Mouse (Mus musculus): ENCODE results near the gene Crisp2.

- TF ChIP-seq EP300 (optimal IDR thresholded peaks at IDR 0.05), result no peak
- peak; percentile 75 for TF ChIP-seq CTCF (IDR thresholded peaks at IDR 0.05; ENCODE audit: low read depth)
Measured at GRCm38 (mm10) chr17:40823817-40824216, 17.0 kb upstream of the Crisp2 start.
